Mouse (Mus musculus) naive thymus-derived CD4-positive, alpha-beta T cell, adult 5 months (primary cell): ENCODE measurements around the gene Gm10375. TPM values are rescaled to one million over a fixed set of nuclear protein-coding genes. Genes with fewer than 3 reads are reported as not detected.

ENCODE experiments used
- polyA plus RNA-seq: library from polyadenylated mRNA; unstranded; fragments of 100-300 nt; shearing (Covaris generic); gene quantifications from one replicate; pipeline ENCODE4 v1.2.1, GENCODE M21; 2017

Gm10375 gene
- polyA plus RNA-seq, result not detected

DNA sequence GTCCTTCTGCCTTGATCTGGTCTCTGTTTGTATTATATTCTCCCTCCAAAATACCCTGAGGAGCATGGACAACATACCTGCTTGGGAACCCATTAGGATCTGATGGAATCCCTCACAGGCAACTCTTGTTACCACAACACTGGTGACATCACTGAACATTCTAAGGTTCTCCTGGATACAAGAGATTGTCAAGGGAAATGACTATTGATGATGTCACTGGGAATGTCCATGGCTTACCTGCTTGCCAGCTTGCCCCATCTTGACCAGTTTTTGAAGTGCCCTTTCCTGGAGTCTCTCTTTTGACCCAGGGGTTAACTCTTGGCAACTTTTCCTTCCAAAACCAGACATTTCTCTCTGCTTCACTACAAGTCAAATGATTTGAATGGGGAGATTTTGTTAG lies at the start of gene Gm10375:
Gene Gm10375, minus strand, starts transcription at position 101 of the 400 bp plus-strand sequence.

DNA sequence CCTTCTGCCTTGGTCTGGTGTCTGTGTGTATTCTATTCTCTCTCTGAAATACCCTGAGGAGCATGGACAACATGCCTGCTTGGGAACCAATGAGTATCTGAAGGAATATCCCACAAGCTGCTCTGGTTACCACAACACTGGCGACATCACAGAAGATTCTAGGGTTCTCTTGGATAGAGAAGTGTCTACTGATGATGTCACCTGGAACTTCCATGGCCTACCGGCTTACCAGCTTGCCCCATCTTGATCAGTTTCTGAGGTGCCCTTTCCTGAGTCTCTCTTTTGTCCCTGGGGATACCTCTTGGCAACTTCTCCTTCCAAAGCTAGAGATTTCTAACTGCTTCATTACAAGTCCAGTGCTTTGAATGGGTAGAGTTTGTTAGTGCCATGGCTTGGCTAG lies 28.8 kb downstream of the Gm10375 start, which contains the start of gene Gm17654:
Gene Gm17654, minus strand, starts transcription at position 101 of the 400 bp plus-strand sequence.

Other genes starting within 250 kb of the Gm10375 start
- gene Gm8138, start 191.7 kb downstream of the Gm10375 start, polyA plus RNA-seq, result not detected
- gene Gm5799, start 64.4 kb downstream of the Gm10375 start, polyA plus RNA-seq, result not detected
- not detected for gene Gm17654, start 28.9 kb downstream of the Gm10375 start, polyA plus RNA-seq
- not detected for gene Gm8165, start 69.2 kb upstream of the Gm10375 start, polyA plus RNA-seq
- 0.82 TPM for gene Gm7324, start 89.8 kb upstream of the Gm10375 start, polyA plus RNA-seq
- gene Gm16506, start 119.5 kb upstream of the Gm10375 start, polyA plus RNA-seq, result not detected
- not detected for gene Gm6526, start 139.9 kb upstream of the Gm10375 start, polyA plus RNA-seq
- gene Gm8180, start 176.7 kb upstream of the Gm10375 start, polyA plus RNA-seq, result not detected